Mouse (Mus musculus) lung, postnatal 0 days (tissue): ENCODE results near the gene N6amt1. TPM values are rescaled to one million over a fixed set of nuclear protein-coding genes. Genes with fewer than 3 reads are reported as not detected.

ENCODE experiments used
- ATAC-seq: fragments of 200-750 bp; cut with Nextera tagmentation; 2 replicates; pipeline ENCODE4 v1.8.0; 2017; ENCODE audit warnings: moderate library complexity
- DNase-seq: peaks from one replicate; pipeline ENCODE4 v3.0.0-alpha.2; 2016; ENCODE audit warnings: low spot score
- H3K27ac ChIP-seq: fragments of 300-500 bp; sonication (generic); 2 replicates; pipeline ENCODE4 v1.5.1; 2014; ENCODE audit warnings: antibody characterized with exemption, mild to moderate bottlenecking, low read length, mixed read lengths
- H3K27me3 ChIP-seq: fragments of 300-500 bp; sonication (generic); replicated peaks from 2 replicates; pipeline ENCODE4 v1.6.1; 2014; ENCODE audit warnings: low read length, mixed read lengths; ENCODE audit not compliant: insufficient read depth
- H3K36me3 ChIP-seq: fragments of 300-500 bp; sonication (generic); 2 replicates; pipeline ENCODE4 v1.6.1; 2014; ENCODE audit warnings: low read length, mixed read lengths; ENCODE audit not compliant: insufficient read depth
- H3K4me1 ChIP-seq: fragments of 300-500 bp; sonication (generic); 2 replicates; pipeline ENCODE4 v1.6.1; 2014; ENCODE audit warnings: antibody characterized with exemption, low read depth, low read length, mixed read lengths; ENCODE audit not compliant: insufficient read depth
- H3K4me2 ChIP-seq: fragments of 300-500 bp; sonication (generic); replicated peaks from 2 replicates; pipeline ENCODE4 v1.6.1; 2014; ENCODE audit warnings: low read depth, mild to moderate bottlenecking, low read length, moderate library complexity, mixed read lengths
- H3K4me3 ChIP-seq: fragments of 300-500 bp; sonication (generic); 2 replicates; pipeline ENCODE4 v1.5.1; 2014; ENCODE audit warnings: low read depth, low read length
- H3K9ac ChIP-seq: fragments of 300-500 bp; sonication (generic); replicated peaks from 2 replicates; pipeline ENCODE4 v1.6.1; 2014; ENCODE audit warnings: low read depth, mild to moderate bottlenecking
- H3K9me3 ChIP-seq: fragments of 300-500 bp; sonication (generic); 2 replicates; pipeline ENCODE4 v1.6.1; 2016; ENCODE audit warnings: low read length, mixed read lengths
- CTCF ChIP-seq: IDR thresholded peaks from 2 replicates; pipeline ENCODE4 v1.5.1; 2016; ENCODE audit warnings: antibody characterized with exemption, mild to moderate bottlenecking
- EP300 ChIP-seq: IDR thresholded peaks from 2 replicates; pipeline ENCODE4 v1.6.1; 2016; ENCODE audit warnings: antibody characterized with exemption, mild to moderate bottlenecking, control low read depth
- WGBS: fragments of 180-500 bp; shearing (Covaris S2); extraction: QIAGEN DNeasy Blood & Tissue Kit; methylation state at CpG from one replicate; pipeline ENCODE4 v1.1.7; 2014; 5-methylcytosine and 5-hydroxymethylcytosine counted together
- polyA plus RNA-seq: library from polyadenylated mRNA; unstranded; fragments of >200 nt; fragmentation: Nextera tagmentation; extraction: Ambion mirVana; gene quantifications from 2 replicates; pipeline ENCODE4 v1.2.1, GENCODE M21; 2015

The N6amt1 gene
- polyA plus RNA-seq = 20.0 and 23.4 TPM in 2 replicates

- H3K4me3 ChIP-seq = peak within 1 kb of the TSS; percentile 80
- WGBS = under 1% methylated on average over 47 of the region's 48 CpGs
- peak within 1 kb of the TSS; percentile 92 for H3K27ac ChIP-seq
- ATAC-seq = peak; percentile 99
- H3K27me3 ChIP-seq = no peaks in the 10 kb centered on the region
- peak; percentile 97 for DNase-seq
- H3K4me2 ChIP-seq = peak within 1 kb of the TSS; percentile 52
- H3K9me3 ChIP-seq = no peaks in the 10 kb centered on the region
- H3K36me3 ChIP-seq = no peaks in the 10 kb centered on the region
- TF ChIP-seq EP300 = 0 out of 2 replicates have a peak, but pooled peaks have one; percentile 27
- TF ChIP-seq CTCF = peak; percentile 34
- peak within 1 kb of the TSS; percentile 68 for H3K9ac ChIP-seq
- H3K4me1 ChIP-seq = no peaks in the 10 kb centered on the region
Measured at GRCm38 (mm10) chr16:87354075-87354583, at the start of gene N6amt1. Gene N6amt1 (plus strand): TSS chr16:87354185.

- ATAC-seq (0 out of 2 replicates have a peak, but pooled peaks have one; percentile 3), DNase-seq (peak; percentile 39)
- no peak for TF ChIP-seq CTCF
- peak; percentile 66 for TF ChIP-seq EP300
- no peaks in the 10 kb centered on the region for H3K36me3 ChIP-seq
- 63% methylated on average over 11 of the region's 11 CpGs for WGBS
- H3K4me1 ChIP-seq = no peaks in the 10 kb centered on the region
- H3K27ac ChIP-seq = no peak overlapping the region
- H3K9ac ChIP-seq = no peak overlapping the region
- H3K4me2 ChIP-seq = no peak overlapping the region
- H3K27me3 ChIP-seq = no peaks in the 10 kb centered on the region
- no peak overlapping the region for H3K4me3 ChIP-seq
- H3K9me3 ChIP-seq = no peaks in the 10 kb centered on the region
Measured at GRCm38 (mm10) chr16:87305251-87306011, 48.6 kb upstream of the N6amt1 start.

- H3K4me2 ChIP-seq = no peak overlapping the region
- peak; percentile 94 for DNase-seq
- no peak overlapping the region for H3K4me3 ChIP-seq
- peak; percentile 92 for ATAC-seq
- H3K9ac ChIP-seq = no peak overlapping the region
- WGBS = 15% methylated on average over 10 of the region's 10 CpGs
- TF ChIP-seq EP300 (peak; percentile 91), CTCF (no peak)
- H3K27me3 ChIP-seq = no peaks in the 10 kb centered on the region
- peak overlapping the region; percentile 73 for H3K27ac ChIP-seq
- no peaks in the 10 kb centered on the region for H3K4me1 ChIP-seq
- H3K36me3 ChIP-seq = no peaks in the 10 kb centered on the region
- no peaks in the 10 kb centered on the region for H3K9me3 ChIP-seq
Measured at GRCm38 (mm10) chr16:87307109-87307735, 46.8 kb upstream of the N6amt1 start.

GRCm38 (mm10) chr16:87310659-87311058 lies 43.3 kb upstream of the N6amt1 start:
- H3K27ac ChIP-seq = 0 out of 2 replicates have a peak overlapping the region, but pooled peaks have one; percentile 3
- no peak overlapping the region for H3K9ac ChIP-seq
- H3K27me3 ChIP-seq = no peaks in the 10 kb centered on the region
- WGBS = 88% methylated on average over 4 of the region's 4 CpGs
- H3K36me3 ChIP-seq = no peaks in the 10 kb centered on the region
- H3K4me3 ChIP-seq = no peak overlapping the region
- no peak for ATAC-seq
- TF ChIP-seq EP300 (no peak), CTCF (no peak)
- no peaks in the 10 kb centered on the region for H3K9me3 ChIP-seq
- no peaks in the 10 kb centered on the region for H3K4me1 ChIP-seq
- DNase-seq = no peak
- H3K4me2 ChIP-seq = no peak overlapping the region

GRCm38 (mm10) chr16:87318200-87318811 lies 35.7 kb upstream of the N6amt1 start:
- H3K27me3 ChIP-seq = no peaks in the 10 kb centered on the region
- no peaks in the 10 kb centered on the region for H3K9me3 ChIP-seq
- DNase-seq (no peak), ATAC-seq (no peak)
- no peak for TF ChIP-seq CTCF
- no peak for TF ChIP-seq EP300
- no peaks in the 10 kb centered on the region for H3K4me1 ChIP-seq
- H3K4me2 ChIP-seq = no peak overlapping the region
- WGBS = 65% methylated on average over 5 of the region's 5 CpGs
- peak overlapping the region; percentile 43; the same call in 1 of the 2 replicates for H3K27ac ChIP-seq
- H3K36me3 ChIP-seq = no peaks in the 10 kb centered on the region
- no peak overlapping the region for H3K9ac ChIP-seq
- H3K4me3 ChIP-seq = no peak overlapping the region

- H3K4me3 ChIP-seq = no peak overlapping the region
- ATAC-seq (no peak), DNase-seq (no peak)
- H3K4me2 ChIP-seq = no peak overlapping the region
- TF ChIP-seq EP300 (no peak), CTCF (no peak)
- no peaks in the 10 kb centered on the region for H3K4me1 ChIP-seq
- no peaks in the 10 kb centered on the region for H3K27me3 ChIP-seq
- 82% methylated on average over 5 of the region's 5 CpGs for WGBS
- H3K9me3 ChIP-seq = no peaks in the 10 kb centered on the region
- H3K36me3 ChIP-seq = no peaks in the 10 kb centered on the region
- H3K9ac ChIP-seq = no peak overlapping the region
- H3K27ac ChIP-seq = peak overlapping the region; percentile 43; the same call in 1 of the 2 replicates
Measured at GRCm38 (mm10) chr16:87318998-87319397, 35.0 kb upstream of the N6amt1 start.
